Mouse (Mus musculus) stomach, postnatal 0 days (tissue): ENCODE data around the gene Plcb1. TPM values are rescaled to one million over a fixed set of nuclear protein-coding genes. Genes with fewer than 3 reads are reported as not detected.

Source experiments
- ATAC-seq: fragments of 200-750 bp; cut with Nextera tagmentation; 2 replicates; pipeline ENCODE4 v1.8.0; 2017; ENCODE audit not compliant: low FRiP score, low TSS enrichment
- DNase-seq: peaks from one replicate; pipeline ENCODE4 v3.0.0-alpha.2; 2016; ENCODE audit warnings: low spot score
- H3K27ac ChIP-seq: fragments of 300-500 bp; sonication (generic); replicated peaks from 2 replicates; pipeline ENCODE4 v1.5.1; 2014; ENCODE audit warnings: mild to moderate bottlenecking, control low read depth
- H3K27me3 ChIP-seq: fragments of 300-500 bp; sonication (generic); 2 replicates; pipeline ENCODE4 v1.6.1; 2014; ENCODE audit warnings: low read length; ENCODE audit not compliant: control insufficient read depth, insufficient read depth
- H3K36me3 ChIP-seq: fragments of 300-500 bp; sonication (generic); 2 replicates; pipeline ENCODE4 v1.6.1; 2014; ENCODE audit warnings: low read length, mixed read lengths; ENCODE audit not compliant: control insufficient read depth, insufficient read depth
- H3K4me1 ChIP-seq: fragments of 300-500 bp; sonication (generic); replicated peaks from 2 replicates; pipeline ENCODE4 v1.6.1; 2014; ENCODE audit warnings: antibody characterized with exemption; ENCODE audit not compliant: control insufficient read depth, insufficient read depth
- H3K4me2 ChIP-seq: fragments of 300-500 bp; sonication (generic); replicated peaks from 2 replicates; pipeline ENCODE4 v1.6.1; 2014; ENCODE audit warnings: low read depth, mild to moderate bottlenecking, control low read depth, moderate library complexity
- H3K4me3 ChIP-seq: fragments of 300-500 bp; sonication (generic); 2 replicates; pipeline ENCODE4 v1.5.1; 2014; ENCODE audit warnings: low read depth, low read length, control low read depth
- H3K9ac ChIP-seq: fragments of 300-500 bp; sonication (generic); 2 replicates; pipeline ENCODE4 v1.6.1; 2014; ENCODE audit warnings: mild to moderate bottlenecking, low read length, control low read depth, mixed read lengths
- H3K9me3 ChIP-seq: fragments of 300-500 bp; sonication (generic); 2 replicates; pipeline ENCODE4 v1.6.1; 2016; ENCODE audit warnings: low read length; ENCODE audit not compliant: control insufficient read depth
- CTCF ChIP-seq: IDR thresholded peaks from 2 replicates; pipeline ENCODE4 v1.5.1; 2016; ENCODE audit warnings: antibody characterized with exemption, low read depth, mild to moderate bottlenecking, moderate library complexity
- EP300 ChIP-seq: optimal IDR thresholded peaks from 2 replicates; pipeline ENCODE3; 2016; ENCODE audit warnings: antibody characterized with exemption
- WGBS: fragments of 180-500 bp; shearing (Covaris S2); extraction: QIAGEN DNeasy Blood & Tissue Kit; methylation state at CpG from one replicate; pipeline ENCODE4 v1.1.7; 2014; 5-methylcytosine and 5-hydroxymethylcytosine counted together
- polyA plus RNA-seq: library from polyadenylated mRNA; unstranded; fragments of >200 nt; fragmentation: Nextera tagmentation; extraction: Ambion mirVana; gene quantifications from 2 replicates; pipeline ENCODE4 v1.2.1, GENCODE M21; 2015

Plcb1 gene
- polyA plus RNA-seq, 1 experiment from 2014 or later: 7.0 TPM

DNA sequence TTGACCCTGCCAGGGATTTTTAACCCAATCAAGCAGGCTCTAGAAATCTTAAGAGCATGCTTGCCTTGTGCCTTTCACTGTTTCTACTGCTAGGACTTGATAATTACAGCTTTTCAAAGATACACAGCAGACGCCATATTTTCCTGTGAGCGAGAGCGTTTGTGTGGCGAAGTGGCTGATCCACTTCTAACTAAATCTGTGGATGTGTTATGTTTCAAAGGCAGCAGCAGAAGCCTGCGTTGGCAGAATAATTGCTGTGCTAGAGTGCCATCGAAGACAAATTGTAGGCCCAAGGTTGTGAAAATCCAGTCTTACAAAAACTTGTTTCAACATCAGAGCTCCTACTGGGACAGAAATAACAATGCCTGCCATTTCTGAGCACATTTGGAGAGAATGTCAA lies 263.4 kb downstream of the Plcb1 start:
- Histone ChIP-seq H3K4me1 (no peaks in the 10 kb centered on the region), H3K4me2 (no peak overlapping the region), H3K4me3 (no peak overlapping the region), H3K27ac (no peak overlapping the region), H3K9ac (no peak overlapping the region), H3K27me3 (no peaks in the 10 kb centered on the region), H3K9me3 (no peaks in the 10 kb centered on the region), H3K36me3 (no peaks in the 10 kb centered on the region)
- TF ChIP-seq CTCF (no peak), EP300 (no peak)
- no peak for ATAC-seq
- DNase-seq: no peak
- 71% methylated on average over 6 of the region's 6 CpGs for WGBS

DNA sequence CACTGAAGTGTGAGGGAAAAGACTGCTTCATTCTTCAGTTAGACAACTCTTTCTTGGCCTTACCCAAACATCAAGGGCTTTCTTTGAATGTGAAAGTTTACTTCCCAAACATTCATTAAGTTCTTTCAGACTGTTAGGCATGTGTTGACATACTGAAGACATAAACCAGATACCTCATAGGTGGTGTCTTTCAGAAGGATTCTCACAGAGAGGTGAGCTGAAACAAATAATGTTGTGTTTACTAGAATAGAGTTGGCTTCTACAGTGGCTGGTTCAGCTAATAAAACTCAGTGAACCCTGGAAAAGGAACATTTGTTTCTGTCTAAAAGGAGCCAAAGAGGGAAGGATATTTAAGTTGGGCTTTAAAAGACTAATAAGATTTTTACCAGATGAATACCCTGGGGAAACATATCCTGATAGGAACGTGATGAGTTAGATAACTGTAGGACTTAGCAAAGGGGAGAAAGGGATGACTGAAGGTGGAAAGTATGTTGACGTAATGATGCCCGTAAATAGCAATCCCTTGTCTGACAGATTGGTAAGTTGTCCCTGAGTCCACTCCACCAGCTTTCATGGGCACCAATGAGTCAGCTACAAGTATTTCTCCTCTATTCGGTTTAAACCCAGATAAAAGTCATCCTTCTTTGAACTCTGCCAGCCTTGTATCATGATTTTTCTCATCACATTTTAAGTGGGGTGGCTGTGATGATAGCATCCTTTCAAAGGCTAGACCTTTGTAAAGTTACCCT lies 265.8 kb downstream of the Plcb1 start:
- H3K9me3 ChIP-seq: no peaks in the 10 kb centered on the region
- no peak overlapping the region for H3K4me3 ChIP-seq
- ATAC-seq: no peak
- no peak for DNase-seq
- TF ChIP-seq CTCF (no peak), EP300 (no peak)
- WGBS: 76% methylated on average over 4 of the region's 4 CpGs
- H3K27me3 ChIP-seq: no peaks in the 10 kb centered on the region
- H3K4me2 ChIP-seq: no peak overlapping the region
- no peaks in the 10 kb centered on the region for H3K4me1 ChIP-seq
- H3K27ac ChIP-seq: no peak overlapping the region
- no peaks in the 10 kb centered on the region for H3K36me3 ChIP-seq
- H3K9ac ChIP-seq: no peak overlapping the region

DNA sequence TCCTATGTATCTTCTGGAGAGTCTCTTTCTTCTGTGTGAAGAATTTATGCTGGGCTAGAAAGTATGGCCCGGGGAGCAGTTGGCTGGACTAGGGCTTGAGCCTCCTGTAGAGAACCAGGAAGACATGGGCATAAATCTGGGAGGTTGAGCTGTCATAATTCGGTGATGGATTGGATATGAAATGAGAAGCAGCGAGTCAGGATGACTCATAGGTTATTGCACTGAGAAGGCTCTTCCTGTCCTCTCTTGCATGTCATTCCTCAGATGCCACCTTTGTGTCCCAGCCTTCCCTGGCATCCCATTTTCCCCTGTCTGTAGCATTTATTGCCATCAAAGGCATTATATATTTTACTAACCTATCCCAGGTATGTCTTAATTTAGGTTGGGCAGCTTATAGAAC lies 267.5 kb downstream of the Plcb1 start:
- Histone ChIP-seq H3K27ac (no peak overlapping the region), H3K36me3 (no peaks in the 10 kb centered on the region), H3K27me3 (no peaks in the 10 kb centered on the region), H3K9me3 (no peaks in the 10 kb centered on the region), H3K4me1 (no peaks in the 10 kb centered on the region), H3K4me3 (no peak overlapping the region), H3K9ac (no peak overlapping the region), H3K4me2 (no peak overlapping the region)
- ATAC-seq: no peak
- DNase-seq: no peak
- no peak for TF ChIP-seq EP300
- no peak for TF ChIP-seq CTCF
- WGBS: 72% methylated on average over 3 of the region's 3 CpGs

DNA sequence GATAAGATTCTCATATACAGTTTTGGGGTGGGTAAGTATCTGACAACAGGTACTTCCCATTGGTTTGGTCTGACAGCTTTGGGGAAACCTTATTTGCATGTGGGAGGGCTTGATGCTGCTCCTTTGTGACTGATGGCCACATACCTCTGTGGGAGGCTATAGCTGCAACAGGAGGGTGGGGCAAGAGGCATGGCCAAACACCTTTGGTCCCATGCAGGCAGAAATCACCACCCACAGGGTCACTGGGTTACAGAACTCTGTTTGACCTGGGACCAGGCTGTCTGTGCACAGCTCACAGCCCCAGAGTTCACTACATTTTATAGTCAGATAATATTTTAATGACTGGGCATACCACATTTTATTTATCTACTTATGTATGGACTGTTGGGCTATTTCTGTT lies 281.6 kb downstream of the Plcb1 start:
- H3K9me3 ChIP-seq: no peaks in the 10 kb centered on the region
- H3K9ac ChIP-seq: no peak overlapping the region
- TF ChIP-seq CTCF: no peak
- H3K36me3 ChIP-seq: no peaks in the 10 kb centered on the region
- no peaks in the 10 kb centered on the region for H3K27me3 ChIP-seq
- DNase-seq: no peak
- H3K4me1 ChIP-seq: no peaks in the 10 kb centered on the region
- no peak overlapping the region for H3K4me3 ChIP-seq
- H3K27ac ChIP-seq: no peak overlapping the region
- ATAC-seq: no peak
- no peak overlapping the region for H3K4me2 ChIP-seq

DNA sequence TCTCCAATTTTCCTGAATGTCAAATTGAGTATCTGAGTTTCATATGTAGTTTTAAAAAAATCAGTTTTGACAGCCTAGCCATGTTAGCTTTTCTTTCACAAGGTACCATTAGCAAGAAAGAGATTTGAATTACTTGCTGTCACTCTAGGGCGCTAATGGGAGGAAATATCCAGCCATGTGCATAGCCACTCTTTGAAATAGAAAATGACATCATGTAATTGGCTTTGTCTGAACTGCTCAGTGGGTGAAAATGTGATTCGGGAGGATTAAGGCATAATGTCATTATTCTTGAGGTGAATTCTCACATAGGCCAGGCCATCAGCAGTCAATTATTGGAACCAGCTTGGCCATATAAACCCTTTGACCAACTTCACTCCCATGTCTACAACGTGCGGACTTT lies 285.5 kb downstream of the Plcb1 start:
- ATAC-seq (no peak), DNase-seq (no peak)
- H3K4me2 ChIP-seq: no peak overlapping the region
- no peaks in the 10 kb centered on the region for H3K36me3 ChIP-seq
- no peaks in the 10 kb centered on the region for H3K27me3 ChIP-seq
- H3K4me1 ChIP-seq: no peaks in the 10 kb centered on the region
- H3K4me3 ChIP-seq: no peak overlapping the region
- H3K9me3 ChIP-seq: no peaks in the 10 kb centered on the region
- TF ChIP-seq CTCF (no peak), EP300 (no peak)
- H3K9ac ChIP-seq: no peak overlapping the region
- no peak overlapping the region for H3K27ac ChIP-seq
- 87% methylated on average over 4 of the region's 4 CpGs for WGBS

DNA sequence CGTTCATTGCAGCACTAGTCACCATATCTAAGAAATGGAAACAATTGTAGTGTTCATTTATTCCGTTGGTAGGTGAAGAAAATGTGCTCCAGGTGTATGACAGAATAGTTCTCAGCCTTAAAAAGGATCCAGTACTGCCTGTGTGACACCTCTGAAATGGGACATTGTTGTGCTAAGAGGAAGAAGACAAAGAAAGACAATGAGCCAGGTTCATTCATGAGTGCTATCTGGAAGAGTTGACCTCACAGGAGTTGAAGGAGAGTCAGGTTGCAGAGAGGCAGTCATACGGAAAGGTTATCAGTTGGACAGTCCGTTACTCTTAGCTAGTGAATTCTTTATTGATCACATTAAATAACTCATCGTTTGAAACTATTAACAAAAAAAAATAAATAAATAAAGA lies 286.6 kb downstream of the Plcb1 start:
- TF ChIP-seq EP300: no peak
- TF ChIP-seq CTCF: no peak
- Histone ChIP-seq H3K9ac (no peak overlapping the region), H3K4me2 (no peak overlapping the region), H3K36me3 (no peaks in the 10 kb centered on the region), H3K4me3 (no peak overlapping the region), H3K4me1 (no peaks in the 10 kb centered on the region), H3K9me3 (no peaks in the 10 kb centered on the region), H3K27ac (no peak overlapping the region), H3K27me3 (no peaks in the 10 kb centered on the region)
- ATAC-seq (no peak), DNase-seq (no peak)
- WGBS: 70% methylated on average over 5 of the region's 5 CpGs
